Mouse (Mus musculus): ENCODE results near the gene Tspan31.

Tspan31 gene

DNA sequence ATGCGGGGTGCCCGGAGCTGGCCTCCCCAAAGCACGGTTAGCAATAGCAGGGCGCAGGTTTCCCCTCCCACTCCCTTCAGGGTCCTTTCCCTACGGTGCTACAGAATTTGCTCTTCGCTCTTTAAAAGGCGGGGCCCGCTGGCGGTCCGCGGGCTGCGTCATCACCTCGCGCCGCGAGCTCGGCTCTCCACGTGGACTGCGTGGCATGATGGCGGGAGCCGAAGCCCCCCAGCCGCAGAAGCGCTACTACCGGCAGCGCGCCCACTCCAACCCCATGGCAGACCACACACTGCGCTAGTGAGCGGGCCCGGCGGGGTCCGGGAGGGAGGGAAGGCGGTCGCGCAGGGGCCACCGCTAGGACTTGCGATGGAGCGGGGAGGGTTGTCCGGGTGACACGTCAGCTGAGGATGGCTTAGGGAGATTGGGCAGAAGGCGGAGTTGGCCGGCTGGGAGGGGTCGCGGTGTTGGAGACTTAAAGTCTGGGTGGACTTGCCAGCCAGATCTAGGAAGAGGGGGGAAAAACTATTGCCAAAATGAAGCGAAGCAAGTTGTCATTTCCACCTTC lies 28.2 kb downstream of the Tspan31 start:
- DNase-seq = peak; percentile 71 to 82

DNA sequence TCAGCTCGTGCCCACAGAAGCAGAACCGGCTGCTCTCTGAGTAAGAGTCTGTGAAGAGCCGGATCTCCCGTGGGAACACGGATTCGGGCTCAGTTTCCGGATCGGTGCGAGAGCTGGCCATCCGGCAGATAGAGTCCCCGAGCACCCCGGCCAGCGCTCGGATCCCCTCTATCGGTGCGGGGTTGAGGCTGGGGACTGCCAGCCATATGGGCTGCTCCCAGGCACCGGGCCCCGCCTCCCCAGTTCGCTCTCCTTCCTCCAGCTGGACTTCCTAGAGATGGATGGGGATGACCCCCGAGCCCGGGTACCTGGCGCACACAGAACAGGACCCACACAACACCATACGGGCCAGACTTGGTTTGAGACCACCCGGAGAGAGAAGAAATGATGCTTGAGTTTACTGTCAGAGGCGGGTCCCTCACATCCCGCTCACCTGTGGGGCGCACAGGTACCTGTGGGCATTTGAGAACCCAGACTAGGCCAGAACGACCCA lies 28.7 kb downstream of the Tspan31 start, which contains the start of the genes Mettl1 and Eef1akmt3:
Gene Mettl1, plus strand, starts transcription at position 141 of the 493 bp plus-strand sequence.
Gene Eef1akmt3, minus strand, starts transcription at position 240 of the 493 bp plus-strand sequence.
- no peak for DNase-seq

DNA sequence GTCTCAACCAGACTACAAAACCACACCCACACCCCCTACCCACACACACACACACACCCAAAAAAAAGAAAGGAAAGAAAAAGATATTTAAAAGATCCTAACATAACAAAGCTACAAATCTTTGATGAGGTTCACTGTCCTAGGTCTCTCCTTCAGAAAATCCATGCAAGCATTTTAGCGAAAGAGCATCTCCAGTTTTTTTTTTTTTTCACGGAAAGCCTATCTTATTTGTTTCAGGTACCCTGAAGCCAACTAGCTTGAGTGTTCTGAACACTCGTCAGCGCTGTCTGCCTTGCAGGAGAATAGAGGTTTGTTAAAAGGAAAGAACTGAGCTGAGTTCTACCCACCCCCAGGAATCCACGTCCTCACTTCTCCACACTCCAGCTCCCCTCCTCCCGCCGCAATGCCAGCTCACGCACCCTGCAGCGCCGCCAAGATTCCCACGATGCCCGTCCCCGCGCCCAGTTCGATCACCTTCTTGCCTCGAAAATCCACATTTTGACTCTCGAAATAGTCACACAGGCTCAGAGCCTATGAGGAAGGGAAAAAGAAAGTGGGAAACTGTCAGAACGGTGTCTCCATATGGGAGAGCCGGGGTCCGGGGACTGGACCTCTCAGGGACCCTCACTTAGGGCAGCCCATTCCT lies 29.4 kb downstream of the Tspan31 start:
- no peak for DNase-seq

DNA sequence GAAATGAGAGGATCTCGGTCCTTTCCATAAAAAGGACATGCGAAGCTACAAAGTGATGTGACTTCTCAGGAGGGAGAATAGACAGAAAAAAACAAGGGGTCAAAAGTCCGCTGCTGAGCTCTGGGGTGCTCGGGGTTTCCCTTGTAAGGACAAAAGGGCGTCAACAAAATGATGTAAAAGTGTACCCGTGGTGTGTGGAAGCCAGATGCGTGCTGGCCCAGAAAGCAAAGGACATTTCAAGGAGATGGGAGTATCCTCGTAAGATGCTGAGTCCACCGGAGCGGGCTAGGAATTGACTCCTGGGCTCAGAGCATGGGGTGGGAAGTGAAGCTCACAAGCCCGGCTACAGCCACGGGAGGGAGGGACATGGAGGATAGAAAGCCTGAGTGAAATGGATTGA lies 32.4 kb downstream of the Tspan31 start:
- no peak for DNase-seq

DNA sequence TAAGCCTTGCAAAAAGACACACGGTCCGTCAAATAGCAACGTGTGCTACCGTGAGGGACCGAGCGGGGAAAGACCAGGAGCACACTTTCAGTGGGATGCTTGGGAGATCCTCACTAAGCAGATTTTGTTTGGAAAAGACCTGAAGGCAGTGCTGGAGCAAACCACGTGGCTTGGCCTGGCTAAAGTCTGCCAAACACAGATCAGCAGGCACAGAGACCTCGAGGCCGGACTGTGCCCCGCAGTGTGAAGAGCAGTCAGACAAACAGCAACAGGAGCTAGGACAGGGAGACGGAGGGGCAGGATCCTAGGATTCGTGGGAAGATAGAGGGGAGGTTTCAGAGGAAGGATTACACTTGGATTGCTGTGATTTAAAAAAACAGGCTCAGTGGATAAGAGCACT lies 33.8 kb downstream of the Tspan31 start:
- no peak for DNase-seq

DNA sequence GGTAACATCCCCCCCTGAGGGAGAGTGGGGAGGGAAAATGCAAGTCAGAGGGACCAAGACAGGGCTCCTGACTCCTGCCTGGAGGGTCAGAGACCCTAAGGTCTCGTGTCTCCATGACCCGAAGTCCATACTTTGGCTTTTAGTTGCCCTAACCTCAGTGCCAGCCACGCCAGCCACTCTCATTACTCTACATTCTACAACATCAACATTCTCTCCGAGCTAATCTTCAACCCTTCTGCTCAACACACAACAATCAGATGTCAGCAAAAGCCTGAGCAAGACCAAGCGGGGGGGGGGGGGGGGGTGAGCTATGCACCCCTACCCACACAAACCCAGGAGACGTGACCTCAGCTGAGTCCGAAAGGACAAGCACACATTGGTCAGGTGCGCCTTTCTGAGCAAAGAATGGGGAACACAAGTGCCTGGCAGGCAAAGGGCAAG lies 36.7 kb downstream of the Tspan31 start:
- DNase-seq = no peak

DNA sequence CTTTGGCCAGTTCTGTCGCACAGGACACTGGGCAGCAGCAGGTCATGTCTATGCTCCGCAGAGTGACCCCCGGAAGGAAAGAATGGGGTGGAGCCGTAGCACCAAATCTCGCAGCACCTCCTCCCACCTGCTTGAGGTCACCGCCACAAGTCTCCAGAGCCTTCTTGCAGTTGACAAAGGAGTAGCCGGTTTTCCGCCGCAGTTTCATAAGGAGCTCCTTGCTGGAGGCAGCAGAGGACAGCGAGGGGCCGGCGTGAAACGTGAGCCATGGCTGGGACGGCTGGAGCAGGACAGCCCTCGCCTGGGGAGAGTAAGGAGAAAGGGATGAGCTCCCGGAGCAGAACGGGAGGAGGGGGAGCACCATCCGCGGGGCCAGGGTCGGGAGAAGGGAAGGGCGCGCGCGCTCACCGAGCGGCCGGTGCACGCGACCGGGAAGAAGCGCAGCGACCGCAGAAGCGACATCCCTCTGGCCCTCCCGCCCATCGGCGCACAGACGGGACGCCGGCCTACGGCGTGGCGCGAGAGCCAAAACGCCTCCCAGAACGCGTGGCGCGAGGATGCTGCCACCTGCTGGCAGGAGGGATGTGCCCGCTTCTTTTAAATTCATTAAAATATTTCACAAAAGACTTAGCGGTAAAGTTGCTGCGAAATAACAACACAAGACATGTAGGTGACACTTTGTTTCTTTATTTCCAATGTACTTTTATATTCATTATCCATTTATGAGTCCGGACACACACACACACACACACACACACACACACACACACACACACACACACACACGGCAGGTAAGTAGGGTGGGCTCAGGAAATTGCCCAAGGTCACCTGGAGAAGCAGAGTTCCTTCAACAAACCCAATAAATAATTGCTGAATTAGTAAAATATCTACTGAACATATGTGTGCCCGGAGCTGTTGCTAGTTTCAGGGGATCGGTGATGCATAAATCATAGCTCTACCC lies 39.4 kb downstream of the Tspan31 start, which contains the start of gene Tsfm:
Gene Tsfm, minus strand, starts transcription at position 505 of the 961 bp plus-strand sequence.
- DNase-seq = peak; percentile 83 to 94

DNA sequence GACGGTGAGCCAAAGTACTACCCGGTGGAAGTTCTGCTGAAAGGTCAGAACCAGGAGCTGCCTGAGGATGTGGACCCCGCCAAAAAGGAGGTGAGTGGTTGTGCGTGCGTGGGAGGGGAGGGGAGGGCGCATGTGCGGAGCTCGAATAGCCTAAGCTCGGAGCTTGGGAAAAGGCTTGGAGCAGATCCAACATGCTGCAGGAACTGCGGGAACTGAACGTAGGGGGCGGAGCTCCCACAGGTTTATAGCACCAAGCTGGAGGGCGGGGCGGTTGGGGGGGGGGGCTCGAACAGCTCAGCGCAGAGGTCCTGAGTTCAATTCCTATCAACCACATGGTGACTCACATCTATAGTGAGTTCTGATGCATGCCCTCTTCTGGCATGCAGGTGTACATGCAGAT lies 51.6 kb downstream of the Tspan31 start:
- no peak for DNase-seq
